Mouse (Mus musculus) hindbrain, postnatal 0 days (tissue): ENCODE measurements at regions not wholly inside any gene's neighbourhood (a gene's known extent, or its start where the extent isn't known, plus 50 kb on each side); places are given as distances from the start of the nearest gene placed in this dataset.

Source experiments
- ATAC-seq: fragments of 200-750 bp; cut with Nextera tagmentation; 2 replicates; pipeline ENCODE4 v1.8.0; 2017; ENCODE audit warnings: mild to moderate bottlenecking, moderate TSS enrichment, moderate library complexity
- DNase-seq: peaks from one replicate; pipeline ENCODE4 v3.0.0-alpha.2; 2015; ENCODE audit warnings: low spot score
- H3K27ac ChIP-seq: fragments of 300-500 bp; sonication (generic); 2 replicates; pipeline ENCODE4 v1.5.1; 2014; ENCODE audit warnings: mild to moderate bottlenecking
- H3K27me3 ChIP-seq: fragments of 300-500 bp; sonication (generic); 2 replicates; pipeline ENCODE4 v1.6.1; 2014; ENCODE audit warnings: low read length, mixed read lengths; ENCODE audit not compliant: insufficient read depth
- H3K36me3 ChIP-seq: fragments of 300-500 bp; sonication (generic); 2 replicates; pipeline ENCODE4 v1.6.1; 2014; ENCODE audit warnings: low read length, mixed read lengths; ENCODE audit not compliant: insufficient read depth
- H3K4me1 ChIP-seq: fragments of 300-500 bp; sonication (generic); 2 replicates; pipeline ENCODE4 v1.6.1; 2014; ENCODE audit warnings: antibody characterized with exemption, low read length, mixed read lengths; ENCODE audit not compliant: insufficient read depth
- H3K4me2 ChIP-seq: fragments of 300-500 bp; sonication (generic); 2 replicates; pipeline ENCODE4 v1.6.1; 2014; ENCODE audit warnings: low read depth, mild to moderate bottlenecking, low read length, moderate library complexity, mixed read lengths
- H3K4me3 ChIP-seq: fragments of 300-500 bp; sonication (generic); 2 replicates; pipeline ENCODE4 v1.5.1; 2014; ENCODE audit warnings: low read length
- H3K9ac ChIP-seq: fragments of 300-500 bp; sonication (generic); replicated peaks from 2 replicates; pipeline ENCODE4 v1.6.1; 2014; ENCODE audit warnings: mild to moderate bottlenecking, low read length, moderate library complexity, mixed read lengths
- H3K9me3 ChIP-seq: fragments of 300-500 bp; sonication (generic); 2 replicates; pipeline ENCODE4 v1.6.1; 2016; ENCODE audit warnings: low read length, mixed read lengths
- CTCF ChIP-seq: IDR thresholded peaks from 2 replicates; pipeline ENCODE4 v1.5.1; 2016; ENCODE audit warnings: antibody characterized with exemption, control low read depth, low read depth
- WGBS: fragments of 180-500 bp; shearing (Covaris S2); extraction: QIAGEN DNeasy Blood & Tissue Kit; methylation state at CpG from one replicate; pipeline ENCODE4 v1.1.7; 2014; 5-methylcytosine and 5-hydroxymethylcytosine counted together

DNA sequence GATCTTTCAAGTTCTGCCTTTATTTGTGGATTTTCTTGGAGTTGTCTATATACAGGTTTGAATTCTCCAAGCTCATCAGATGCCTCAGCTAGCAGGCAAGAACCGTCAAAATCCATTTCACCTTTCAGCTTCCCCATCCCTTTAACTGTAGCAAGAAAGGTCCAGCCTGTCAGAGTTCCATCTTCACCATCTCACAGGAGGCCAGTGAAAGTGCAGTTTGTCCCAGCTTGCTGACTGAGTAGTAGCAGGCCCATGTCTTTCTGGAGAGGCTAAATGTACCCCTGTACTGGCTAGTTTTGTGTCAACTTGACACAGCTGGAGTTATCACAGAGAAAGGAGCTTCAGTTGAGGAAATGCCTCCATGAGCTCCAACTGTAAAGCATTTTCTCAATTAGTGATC is 67.7 kb upstream of the 1700024P04Rik start:
- H3K9ac ChIP-seq, result no peak overlapping the region
- peaks cover 4% of the 10 kb centered on the region; the same call in 1 of the 2 replicates for H3K4me1 ChIP-seq
- 88% methylated on average over 1 of the region's 1 CpGs for WGBS
- no peak for TF ChIP-seq CTCF
- H3K27me3 ChIP-seq, result no peaks in the 10 kb centered on the region
- no peak for DNase-seq
- H3K36me3 ChIP-seq, result no peaks in the 10 kb centered on the region
- no peak overlapping the region for H3K27ac ChIP-seq
- H3K4me2 ChIP-seq, result no peak overlapping the region
- H3K4me3 ChIP-seq, result no peak overlapping the region
- no peak for ATAC-seq
- no peaks in the 10 kb centered on the region for H3K9me3 ChIP-seq

GRCm38 (mm10) chr13:99049699-99050098 is 65.3 kb upstream of the 1700024P04Rik start:
- no peak overlapping the region for H3K27ac ChIP-seq
- H3K4me2 ChIP-seq, result no peak overlapping the region
- H3K4me1 ChIP-seq, result no peaks in the 10 kb centered on the region
- WGBS, result 69% methylated on average over 4 of the region's 4 CpGs
- H3K4me3 ChIP-seq, result no peak overlapping the region
- H3K9ac ChIP-seq, result no peak overlapping the region
- no peaks in the 10 kb centered on the region for H3K27me3 ChIP-seq
- DNase-seq (no peak), ATAC-seq (no peak)
- TF ChIP-seq CTCF, result no peak
- H3K9me3 ChIP-seq, result no peaks in the 10 kb centered on the region
- H3K36me3 ChIP-seq, result no peaks in the 10 kb centered on the region

DNA sequence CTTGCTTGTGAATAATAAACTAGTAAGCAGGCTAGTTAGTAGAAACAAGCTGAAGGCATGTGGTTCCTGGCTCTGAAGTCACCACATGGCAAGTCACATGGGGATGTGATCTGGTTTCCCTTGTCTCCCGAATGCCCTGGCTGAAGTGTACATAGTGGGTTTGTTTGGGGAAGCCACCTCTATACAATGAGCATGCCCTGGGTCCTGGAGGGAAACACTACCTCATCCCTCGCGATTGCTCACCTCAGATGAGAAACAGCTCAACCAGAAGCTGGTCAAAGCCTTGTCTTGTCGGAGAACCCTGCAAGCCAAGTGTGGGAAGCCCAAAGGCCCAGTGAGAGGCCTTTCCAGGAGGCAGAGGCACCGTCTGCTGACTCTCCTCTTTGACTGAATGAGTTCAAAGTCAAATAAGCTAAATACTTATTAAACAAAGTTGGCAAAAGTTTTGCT is 64.3 kb upstream of the 1700024P04Rik start:
- DNase-seq (no peak), ATAC-seq (no peak)
- H3K27me3 ChIP-seq, result no peaks in the 10 kb centered on the region
- no peaks in the 10 kb centered on the region for H3K36me3 ChIP-seq
- H3K9me3 ChIP-seq, result no peaks in the 10 kb centered on the region
- H3K9ac ChIP-seq, result no peak overlapping the region
- no peaks in the 10 kb centered on the region for H3K4me1 ChIP-seq
- H3K4me3 ChIP-seq, result no peak overlapping the region
- WGBS, result 82% methylated on average over 5 of the region's 5 CpGs
- TF ChIP-seq CTCF, result no peak
- no peak overlapping the region for H3K27ac ChIP-seq
- no peak overlapping the region for H3K4me2 ChIP-seq

DNA sequence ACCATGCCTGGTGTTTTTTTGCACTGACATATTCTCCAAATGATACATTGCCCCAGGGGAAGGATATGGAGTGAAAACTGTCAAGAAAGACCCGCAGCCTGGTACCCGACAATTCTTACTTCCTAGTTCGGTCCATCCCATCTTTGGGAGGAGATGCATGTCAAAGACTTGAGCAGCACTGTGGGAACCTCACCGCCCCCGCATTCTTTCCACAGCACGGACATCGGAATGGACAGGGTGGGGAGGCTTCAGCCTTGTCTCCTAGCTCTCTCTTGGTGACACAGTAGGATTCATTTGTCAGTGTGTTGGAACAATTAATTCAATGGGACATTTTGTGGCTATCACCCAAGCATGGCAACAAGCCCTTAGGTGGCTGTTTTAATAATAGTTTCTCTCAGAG is 62.9 kb upstream of the 1700024P04Rik start:
- no peak for TF ChIP-seq CTCF
- 57% methylated on average over 7 of the region's 7 CpGs for WGBS

DNA sequence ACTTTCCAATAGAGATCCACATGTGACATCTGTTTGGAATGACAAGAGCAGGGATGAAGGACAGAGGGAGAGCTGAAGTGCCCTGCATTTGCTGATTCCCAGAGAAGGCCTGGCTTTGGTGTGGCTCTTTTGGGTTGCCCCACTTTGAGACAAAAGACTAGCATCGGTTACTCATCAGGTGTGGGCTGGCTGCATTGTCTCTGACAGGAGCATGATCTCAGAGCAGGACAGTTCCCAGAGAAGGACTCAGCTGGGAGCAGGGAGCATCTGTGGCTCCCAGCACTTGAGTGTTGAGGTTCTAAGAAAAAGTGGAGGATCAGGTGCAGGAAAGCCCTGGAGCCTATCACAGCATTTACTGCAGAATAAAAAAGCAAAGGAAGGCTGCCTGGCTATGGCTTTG is 62.4 kb upstream of the 1700024P04Rik start:
- WGBS, result 55% methylated on average over 1 of the region's 1 CpGs
- Histone ChIP-seq H3K27ac (no peak overlapping the region), H3K4me1 (no peaks in the 10 kb centered on the region), H3K36me3 (no peaks in the 10 kb centered on the region), H3K4me2 (no peak overlapping the region), H3K27me3 (no peaks in the 10 kb centered on the region), H3K9me3 (no peaks in the 10 kb centered on the region), H3K4me3 (no peak overlapping the region), H3K9ac (no peak overlapping the region)
- DNase-seq, result no peak
- no peak for ATAC-seq
- no peak for TF ChIP-seq CTCF

More for the DNA sequence above, 62.9 kb upstream of the 1700024P04Rik start:
- no peak overlapping the region for H3K4me2 ChIP-seq
- no peaks in the 10 kb centered on the region for H3K9me3 ChIP-seq
- no peak overlapping the region for H3K27ac ChIP-seq
- H3K9ac ChIP-seq, result no peak overlapping the region
- no peak for ATAC-seq
- H3K36me3 ChIP-seq, result no peaks in the 10 kb centered on the region
- no peak for DNase-seq
- H3K4me1 ChIP-seq, result no peaks in the 10 kb centered on the region
- H3K4me3 ChIP-seq, result no peak overlapping the region
- H3K27me3 ChIP-seq, result no peaks in the 10 kb centered on the region

GRCm38 (mm10) chr13:99042086-99042485 is 57.7 kb upstream of the 1700024P04Rik start:
- H3K27me3 ChIP-seq, result no peaks in the 10 kb centered on the region
- ATAC-seq (no peak), DNase-seq (no peak)
- no peak overlapping the region for H3K4me2 ChIP-seq
- no peaks in the 10 kb centered on the region for H3K36me3 ChIP-seq
- no peaks in the 10 kb centered on the region for H3K4me1 ChIP-seq
- no peak overlapping the region for H3K27ac ChIP-seq
- no peak for TF ChIP-seq CTCF
- WGBS, result 92% methylated on average over 6 of the region's 6 CpGs
- H3K9me3 ChIP-seq, result no peaks in the 10 kb centered on the region
- no peak overlapping the region for H3K9ac ChIP-seq
- H3K4me3 ChIP-seq, result no peak overlapping the region

- no peak for ATAC-seq
- 90% methylated on average over 6 of the region's 6 CpGs for WGBS
- Histone ChIP-seq H3K27me3 (no peaks in the 10 kb centered on the region), H3K27ac (no peak overlapping the region), H3K4me2 (no peak overlapping the region), H3K4me3 (no peak overlapping the region), H3K4me1 (no peaks in the 10 kb centered on the region), H3K36me3 (no peaks in the 10 kb centered on the region), H3K9ac (no peak overlapping the region), H3K9me3 (no peaks in the 10 kb centered on the region)
- DNase-seq, result no peak
- no peak for TF ChIP-seq CTCF
Measured at GRCm38 (mm10) chr13:99041256-99041655, 56.9 kb upstream of the 1700024P04Rik start.
